Mouse (Mus musculus) common myeloid progenitor, adult 5-6 weeks (primary cell): ENCODE data around the gene Sparcl1. TPM values are rescaled to one million over a fixed set of nuclear protein-coding genes. Genes with fewer than 3 reads are reported as not detected.

Source experiments
- ATAC-seq: replicated peaks from 2 replicates; pipeline ENCODE4 v1.8.0; 2016; ENCODE audit warnings: low read depth, mild to moderate bottlenecking, moderate TSS enrichment, inconsistent platforms; ENCODE audit not compliant: poor library complexity, severe bottlenecking
- total RNA-seq: library from RNA; stranded (forward); fragments of 200-1000, 187-1606 nt; gene quantifications from 2 replicates; pipeline ENCODE4 v1.2.3, GENCODE M21; 2017

The Sparcl1 gene
- total RNA-seq, 1 experiment from 2014 or later: not detected

DNA sequence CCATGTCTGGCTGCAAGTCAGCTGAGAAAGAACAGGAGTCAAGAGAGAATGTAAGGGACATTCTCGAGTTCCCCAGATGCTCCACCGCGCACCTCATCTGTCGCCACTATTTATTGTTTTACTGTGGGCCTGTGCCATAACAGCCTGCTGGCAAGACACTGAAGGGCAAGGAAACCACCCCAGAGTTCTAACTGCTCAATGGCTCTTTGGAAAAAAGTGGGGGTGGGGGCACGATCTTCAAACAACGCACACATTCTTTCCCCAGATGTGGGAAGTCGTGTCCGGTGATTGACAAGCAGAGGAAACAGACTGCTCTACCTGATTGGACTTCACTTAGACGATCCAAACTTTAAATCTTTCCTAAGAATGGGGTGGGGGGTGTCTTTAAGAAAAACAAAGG is 1.5 kb downstream of the Sparcl1 start:
- ATAC-seq: 0 out of 2 replicates have a peak, but pooled peaks have one; percentile 24

- no peak for ATAC-seq
Observed at GRCm38 (mm10) chr5:104110171-104110920, 3.2 kb downstream of the Sparcl1 start.

GRCm38 (mm10) chr5:104109516-104109915 is 4.0 kb downstream of the Sparcl1 start:
- ATAC-seq: no peak

GRCm38 (mm10) chr5:104108879-104109369 is 4.6 kb downstream of the Sparcl1 start:
- peak; percentile 55 for ATAC-seq

DNA sequence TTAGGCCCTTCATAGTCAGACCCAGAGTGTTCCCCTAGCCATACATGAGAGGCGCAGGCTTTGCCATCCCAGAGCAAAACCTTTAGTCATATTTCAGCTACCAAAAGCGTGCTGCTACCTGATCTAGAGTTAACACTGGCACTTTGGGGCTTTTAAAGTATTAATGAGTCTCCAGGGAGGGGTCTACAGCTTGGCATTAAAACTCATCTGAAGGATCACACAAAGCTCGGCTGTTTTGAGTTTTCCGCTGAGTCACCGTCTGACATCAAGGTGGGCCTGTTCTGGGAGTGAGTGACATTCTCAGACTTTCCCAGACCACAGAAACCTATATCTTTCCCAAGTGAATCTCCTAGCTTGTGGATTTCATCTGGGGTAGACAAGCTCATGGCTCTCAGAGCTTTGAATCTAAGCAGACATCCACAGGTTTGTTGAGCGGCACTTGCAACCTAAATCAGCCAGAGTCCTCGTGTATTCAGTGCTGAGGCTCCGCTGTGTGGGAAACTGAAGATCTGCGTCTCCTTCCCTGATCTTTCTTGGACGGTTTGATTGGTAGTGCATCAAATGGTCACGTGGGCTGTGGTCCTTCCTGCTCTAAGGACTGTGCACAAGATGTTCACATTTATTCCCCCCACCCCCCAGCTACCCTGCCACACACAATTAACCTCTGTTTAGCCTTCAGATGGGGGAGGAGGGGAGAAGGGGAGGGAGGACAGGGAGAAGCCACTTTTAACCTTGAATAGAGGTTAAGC is 5.2 kb downstream of the Sparcl1 start:
- no peak for ATAC-seq

DNA sequence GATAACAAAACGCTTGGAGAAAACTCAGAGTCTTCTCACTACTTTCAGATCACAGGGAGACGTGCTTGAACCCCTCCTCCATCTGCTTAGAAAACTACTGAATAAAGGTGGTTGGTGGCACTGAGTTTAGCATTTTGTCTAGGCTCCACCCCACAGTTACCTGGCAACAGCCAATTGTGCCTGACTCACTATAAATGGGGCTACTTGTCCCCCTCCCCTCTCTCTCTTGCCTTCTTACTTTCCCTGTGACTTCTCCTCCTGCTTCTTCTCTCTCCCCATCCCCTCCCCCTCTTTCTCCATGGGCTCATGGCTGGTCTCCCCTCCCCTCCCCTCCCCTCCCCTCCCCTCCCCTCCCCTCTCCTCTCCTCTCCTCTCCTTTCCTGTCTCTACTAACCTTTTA is 9.4 kb downstream of the Sparcl1 start:
- no peak for ATAC-seq

GRCm38 (mm10) chr5:104103171-104103570 is 10.4 kb downstream of the Sparcl1 start:
- ATAC-seq: no peak

- no peak for ATAC-seq
Observed at GRCm38 (mm10) chr5:104101678-104102531, 11.6 kb downstream of the Sparcl1 start.

- no peak for ATAC-seq
Observed at GRCm38 (mm10) chr5:104096078-104096938, 17.2 kb downstream of the Sparcl1 start.

GRCm38 (mm10) chr5:104095416-104096077 is 18.0 kb downstream of the Sparcl1 start:
- ATAC-seq: no peak

- ATAC-seq: no peak
Observed at GRCm38 (mm10) chr5:104089751-104090150, 23.8 kb downstream of the Sparcl1 start.

DNA sequence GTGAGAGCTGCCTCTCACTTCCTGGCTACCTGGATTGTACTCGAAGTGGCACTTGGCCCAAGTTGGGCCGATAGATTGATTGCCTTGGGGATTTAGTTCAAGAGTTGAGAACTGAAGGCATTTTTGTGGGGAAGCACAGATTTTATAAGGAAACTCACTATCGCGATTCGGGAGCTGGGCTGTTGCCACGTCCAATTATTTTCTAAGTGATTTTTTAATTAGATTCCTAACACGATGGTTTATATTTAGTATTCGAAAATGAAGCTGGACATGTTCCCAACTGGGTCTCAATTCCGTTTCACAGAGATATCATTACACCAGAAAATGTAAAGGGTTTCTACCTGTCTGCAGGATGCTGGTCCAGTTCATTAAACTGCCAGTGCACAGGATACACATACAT is 28.2 kb downstream of the Sparcl1 start:
- ATAC-seq: no peak

DNA sequence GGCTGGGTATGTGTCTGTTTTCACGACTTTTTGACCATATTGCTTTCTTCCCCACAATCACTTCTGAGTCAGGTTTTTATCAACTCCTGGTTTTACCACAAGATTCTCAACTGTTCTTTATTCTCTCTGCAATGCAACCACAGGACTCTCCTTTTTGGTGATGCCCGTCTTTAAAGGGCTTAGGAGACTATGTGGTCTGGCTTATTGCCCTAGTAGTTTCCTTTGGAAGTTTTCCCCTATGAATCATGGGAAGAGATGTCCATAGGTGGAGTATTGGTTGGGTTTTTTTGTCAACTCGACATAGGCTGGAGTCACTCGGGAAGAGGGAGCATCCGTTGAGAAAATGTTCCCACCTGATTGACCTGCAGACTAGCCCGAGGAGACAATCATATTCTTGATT is 32.8 kb downstream of the Sparcl1 start:
- no peak for ATAC-seq

GRCm38 (mm10) chr5:104077508-104077907 is 36.0 kb downstream of the Sparcl1 start, which contains the start of gene Gm17660:
Gene Gm17660, minus strand, starts transcription at chr5:104077608.
- no peak for ATAC-seq

- no peak for ATAC-seq
Observed at GRCm38 (mm10) chr5:104076361-104076760, 37.2 kb downstream of the Sparcl1 start.

- ATAC-seq: peak; percentile 91
Observed at GRCm38 (mm10) chr5:104074388-104074787, 39.1 kb downstream of the Sparcl1 start.

GRCm38 (mm10) chr5:104073602-104074001 is 39.9 kb downstream of the Sparcl1 start:
- ATAC-seq: no peak

DNA sequence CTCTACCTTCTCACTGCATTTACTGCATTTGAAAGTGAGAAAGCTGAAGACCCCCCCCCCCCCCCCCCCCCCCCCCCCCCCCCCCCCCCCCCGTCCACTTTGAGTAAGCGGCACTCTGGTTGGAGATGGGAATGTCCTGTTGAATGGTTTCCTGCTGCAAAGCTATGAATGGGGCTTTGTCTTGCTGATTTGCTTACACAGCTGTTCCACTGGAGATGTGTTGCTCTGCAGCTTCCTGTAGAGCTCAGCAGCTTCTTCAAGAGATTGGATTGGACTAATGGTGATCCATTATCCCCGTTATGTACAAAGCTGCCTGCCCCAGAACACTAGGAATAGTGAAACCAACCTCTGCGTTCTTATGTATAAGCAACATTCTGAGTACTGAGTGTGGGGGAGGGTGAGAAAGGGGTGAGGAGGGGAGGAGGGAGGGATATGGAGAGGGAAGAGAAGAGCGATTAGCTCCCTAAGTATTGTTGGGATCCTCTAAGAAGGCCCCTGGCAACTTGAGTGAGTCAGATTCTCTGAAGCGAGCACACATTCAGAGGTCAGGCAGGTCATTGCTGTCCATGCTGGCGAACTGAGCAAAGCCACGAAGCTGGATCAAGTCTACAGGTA is 41.2 kb downstream of the Sparcl1 start:
- no peak for ATAC-seq
